Mouse (Mus musculus): ENCODE data around the gene Aldh4a1.

Gene Aldh4a1

DNA sequence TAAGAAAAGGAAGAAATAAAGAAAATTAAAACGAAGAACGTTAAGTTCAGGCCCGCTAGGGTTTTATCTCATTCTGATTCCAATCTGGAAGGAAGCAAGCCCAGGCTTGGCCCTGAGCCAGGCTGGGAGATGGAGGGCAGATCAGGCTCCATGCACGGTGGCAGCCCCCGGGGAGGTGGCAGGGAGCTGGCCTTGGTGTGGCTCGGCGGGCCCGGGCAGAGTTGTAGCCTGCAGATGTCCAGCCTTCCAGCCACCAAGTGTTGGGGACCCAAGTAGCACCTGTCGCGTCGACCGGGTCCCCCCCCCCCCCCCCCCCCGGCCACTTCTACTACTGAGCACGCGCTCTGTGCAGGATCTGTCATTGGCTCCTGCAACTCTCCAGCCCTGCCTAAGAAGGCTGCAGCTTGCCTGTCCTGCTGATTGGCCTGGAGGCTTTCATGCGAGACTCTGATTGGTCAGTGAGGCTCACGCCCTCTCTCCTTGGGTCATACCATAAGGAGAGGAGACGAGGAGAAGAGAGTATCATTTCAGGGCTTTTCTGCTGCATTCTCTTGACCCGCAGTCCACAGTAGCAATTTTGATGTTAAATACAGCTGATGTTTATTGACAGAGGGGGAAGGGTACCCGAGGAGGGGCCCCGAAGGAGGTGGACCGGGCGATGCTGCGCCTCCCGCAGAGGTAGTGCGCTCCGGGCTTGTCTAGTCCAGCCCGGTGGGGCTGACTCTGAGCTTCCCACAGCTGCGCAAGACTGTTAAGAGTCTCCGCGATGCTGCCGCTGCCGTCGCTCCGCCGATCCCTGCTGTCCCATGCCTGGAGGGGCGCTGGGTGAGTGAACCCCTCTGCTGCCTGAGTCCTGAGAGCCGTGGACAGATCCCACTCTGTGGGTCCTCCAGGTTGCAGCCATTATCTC, at the start of gene Aldh4a1:
Aldh4a1 (plus strand) TSS at position 494 of the 910 bp plus-strand sequence.
- peak; percentile 90 for DNase-seq (ENCODE audit: low spot score)

DNA sequence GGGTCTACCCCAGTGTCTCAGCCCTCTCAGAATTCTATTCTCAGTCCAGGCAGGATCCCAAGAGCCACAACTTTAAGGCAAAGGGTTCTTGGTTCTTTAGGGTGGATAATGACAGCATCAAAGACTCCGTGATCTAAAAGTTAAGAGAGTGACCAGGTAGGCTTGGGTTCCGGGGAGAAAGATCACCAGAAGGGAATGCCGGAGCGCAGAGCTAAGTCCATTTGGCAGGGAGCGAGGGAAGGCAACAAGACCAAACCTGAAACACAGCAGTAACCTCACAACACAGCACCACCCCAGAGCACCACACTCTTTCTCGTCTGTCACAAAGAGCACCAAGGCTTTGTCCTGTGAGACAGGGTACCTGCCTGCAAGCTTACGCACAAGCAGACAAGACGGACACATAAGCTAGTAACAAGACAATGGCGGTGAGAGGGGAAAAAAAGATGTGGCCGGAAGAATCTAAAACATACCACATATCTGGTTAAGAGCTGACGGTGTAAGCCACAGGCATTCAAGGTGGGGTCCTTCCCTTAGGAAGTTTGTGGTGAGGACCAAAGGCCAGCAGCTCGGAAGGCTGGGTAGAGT, 49.6 kb upstream of the Aldh4a1 start:
- no peak for DNase-seq (ENCODE audit: low spot score)

DNA sequence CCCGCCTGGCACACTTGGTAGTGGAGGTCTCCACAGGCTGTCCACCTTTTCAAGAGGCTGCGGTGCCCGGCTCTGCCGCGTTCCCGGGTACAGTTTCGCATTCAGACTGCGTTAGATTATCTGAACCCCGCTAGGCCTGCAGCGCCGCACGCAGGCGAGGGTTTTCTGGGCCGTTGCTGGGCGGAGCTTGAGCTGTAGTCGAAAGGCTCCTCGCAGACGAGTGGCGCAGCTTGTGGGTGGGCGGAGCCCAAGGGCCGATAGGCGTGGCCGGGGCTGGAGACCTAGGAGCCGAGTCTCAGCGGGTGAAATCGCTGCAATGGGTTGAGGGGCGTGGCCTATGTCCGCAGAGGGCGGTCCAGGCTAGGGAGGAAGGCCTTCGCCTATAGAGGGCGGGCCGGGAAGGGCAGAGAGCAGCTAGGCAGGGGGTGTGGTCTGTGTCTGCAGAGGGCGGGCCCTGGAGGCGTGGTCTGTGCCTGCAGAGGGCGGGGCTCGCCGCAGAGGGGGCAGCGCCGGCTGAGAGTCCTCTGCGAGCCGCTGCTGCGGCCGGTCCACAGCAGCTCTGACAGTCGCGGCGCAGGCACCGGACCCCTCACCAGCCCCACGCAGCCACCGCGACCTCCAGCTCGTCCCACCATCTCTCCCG, 48.4 kb upstream of the Aldh4a1 start:
- peak; percentile 100 for DNase-seq (ENCODE audit: low spot score)

DNA sequence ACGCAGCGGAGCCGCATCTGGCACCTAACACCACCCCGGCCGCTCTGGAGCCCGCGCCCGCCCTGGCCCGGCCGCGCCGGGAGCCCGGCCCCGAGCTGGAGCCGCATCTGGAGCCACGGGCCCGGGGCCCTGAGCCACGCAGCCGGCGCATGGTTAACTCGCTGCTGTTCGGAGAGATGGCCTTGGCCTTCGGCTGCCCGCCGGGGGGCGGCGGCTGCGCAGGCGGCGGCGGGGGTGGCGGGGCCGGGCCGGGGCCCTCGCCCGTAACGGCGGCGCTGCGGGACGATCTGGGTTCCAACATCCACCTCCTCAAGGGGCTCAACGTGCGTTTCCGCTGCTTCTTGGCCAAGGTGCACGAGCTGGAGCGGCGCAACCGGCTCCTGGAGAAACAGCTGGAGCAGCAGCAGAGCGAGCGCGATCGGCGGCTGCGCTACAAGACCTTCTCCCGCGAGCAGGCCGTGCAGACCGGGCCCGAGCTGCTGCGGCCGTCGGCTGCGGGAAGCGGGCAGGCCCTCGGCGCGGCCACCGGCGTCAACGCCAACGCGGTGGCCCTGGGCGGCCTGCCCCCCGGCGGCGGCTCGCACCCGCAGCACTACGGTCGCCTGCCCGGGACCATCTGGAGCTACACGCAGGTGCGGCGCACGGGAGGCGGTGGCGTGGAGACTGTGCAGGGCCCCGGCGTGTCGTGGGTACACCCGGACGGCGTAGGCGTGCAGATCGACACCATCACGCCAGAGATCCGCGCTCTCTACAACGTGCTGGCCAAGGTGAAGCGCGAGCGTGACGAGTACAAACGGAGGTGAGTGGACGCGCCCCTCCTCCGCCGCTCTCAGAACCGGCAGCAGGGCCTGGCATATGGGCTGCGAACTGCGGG, 47.6 kb upstream of the Aldh4a1 start:
- DNase-seq (ENCODE audit: low spot score): peak; percentile 36

DNA sequence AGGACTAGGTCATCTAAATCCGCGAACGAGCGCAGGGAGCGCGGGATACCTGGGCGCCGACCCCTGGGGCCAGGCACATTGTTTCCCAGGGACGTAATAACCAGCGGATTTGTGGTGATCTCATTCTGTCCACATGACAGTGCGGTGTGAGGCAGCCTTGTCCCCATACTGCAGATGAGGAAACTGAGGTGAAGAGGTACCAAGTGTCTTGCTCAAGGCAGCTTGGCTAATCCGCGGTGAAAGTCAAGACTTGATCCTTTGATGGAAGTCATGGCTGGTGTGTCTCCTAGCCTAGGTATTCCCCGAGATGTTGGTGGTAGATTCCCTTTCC, 47.0 kb upstream of the Aldh4a1 start:
- no peak for DNase-seq (ENCODE audit: low spot score)

DNA sequence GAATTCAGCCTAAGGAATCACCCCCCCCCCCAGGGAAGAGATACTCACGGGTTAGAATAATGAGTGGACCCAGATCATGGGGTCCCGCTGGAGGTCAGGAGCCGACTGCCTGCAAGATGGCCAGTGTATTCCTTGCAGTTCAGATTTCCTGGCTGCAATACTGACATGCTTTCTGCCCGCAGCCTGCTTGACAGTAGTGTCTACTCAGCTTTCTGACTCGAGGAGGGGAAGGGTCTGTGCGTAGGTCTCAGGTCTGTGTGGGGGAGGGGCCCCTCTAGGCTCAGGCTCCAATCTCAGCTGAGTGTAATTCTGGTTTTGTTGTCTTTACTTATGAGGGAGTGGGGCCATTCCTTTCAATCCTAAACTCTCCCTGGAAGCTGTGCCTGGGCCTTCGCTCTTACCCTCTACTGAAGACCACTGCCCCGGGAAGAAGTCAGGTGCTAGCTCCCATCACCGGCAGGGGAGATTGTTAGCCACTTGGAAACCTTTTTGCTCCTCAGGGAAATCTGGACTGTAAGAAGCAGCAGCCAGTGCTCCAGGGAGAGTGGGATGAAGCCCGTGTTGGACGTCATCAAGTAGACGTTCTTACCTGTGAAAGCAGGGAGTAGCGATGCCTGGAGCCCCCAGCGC, 46.3 kb upstream of the Aldh4a1 start:
- no peak for DNase-seq (ENCODE audit: low spot score)

DNA sequence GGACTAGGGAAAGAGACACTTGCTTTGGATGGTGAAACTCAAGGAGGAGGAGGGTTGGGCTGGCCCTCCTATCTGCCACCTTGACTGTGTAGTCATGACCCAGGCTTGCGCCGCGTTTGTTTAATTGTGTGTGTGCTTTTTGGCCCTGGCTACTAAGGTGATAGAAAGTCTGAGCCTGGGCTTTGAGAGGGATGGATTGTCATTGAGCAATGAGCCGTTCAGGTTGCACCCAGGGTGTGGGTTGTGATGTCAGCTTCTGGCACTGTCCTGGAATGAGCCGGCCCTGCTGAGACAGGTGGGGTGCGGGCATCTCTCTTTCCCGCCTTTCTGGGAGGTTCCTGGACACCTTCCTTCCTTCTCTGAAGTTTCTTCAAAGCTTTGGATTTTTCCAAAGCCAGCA, 45.7 kb upstream of the Aldh4a1 start:
- DNase-seq (ENCODE audit: low spot score): no peak

DNA sequence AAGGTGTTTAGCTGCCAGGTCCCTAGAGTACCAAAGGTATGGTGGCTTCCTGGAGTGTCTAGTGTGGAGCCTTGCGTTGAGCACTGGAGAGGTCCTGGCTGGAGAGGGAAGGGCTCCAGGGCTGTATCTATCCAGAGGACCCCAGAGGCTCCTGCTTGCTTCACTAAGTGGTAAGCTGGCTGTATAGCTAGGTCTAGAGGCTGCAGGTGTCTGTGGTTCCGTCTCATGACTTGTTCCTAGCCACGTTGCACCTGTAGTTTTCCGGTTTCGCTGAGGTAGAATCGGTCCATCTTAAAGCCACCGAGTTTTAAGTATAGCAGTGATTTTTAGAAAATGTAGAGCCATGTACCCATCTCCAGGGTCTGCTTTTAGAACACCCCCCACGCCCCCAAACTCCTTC, 44.3 kb upstream of the Aldh4a1 start:
- DNase-seq (ENCODE audit: low spot score): no peak

DNA sequence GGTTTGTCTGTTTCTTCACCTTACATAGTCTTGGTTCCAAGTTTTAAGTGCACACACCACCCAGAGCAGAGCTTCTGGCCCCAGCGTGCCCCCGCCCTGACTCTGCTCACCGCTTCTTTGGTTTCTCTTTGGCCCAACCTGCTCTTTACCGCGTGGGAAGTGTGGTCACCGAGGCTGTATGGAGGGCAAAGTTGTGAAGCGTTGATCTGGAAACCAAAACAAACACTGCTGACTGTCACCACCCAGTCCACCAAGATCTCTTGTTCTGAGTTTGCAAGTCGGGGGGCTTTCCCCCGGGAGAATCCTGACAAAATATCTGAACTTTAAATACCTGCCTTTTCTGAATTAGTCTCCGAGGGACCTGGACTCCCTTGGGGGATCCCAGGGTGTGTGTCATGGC, 43.7 kb upstream of the Aldh4a1 start:
- DNase-seq (ENCODE audit: low spot score): no peak

DNA sequence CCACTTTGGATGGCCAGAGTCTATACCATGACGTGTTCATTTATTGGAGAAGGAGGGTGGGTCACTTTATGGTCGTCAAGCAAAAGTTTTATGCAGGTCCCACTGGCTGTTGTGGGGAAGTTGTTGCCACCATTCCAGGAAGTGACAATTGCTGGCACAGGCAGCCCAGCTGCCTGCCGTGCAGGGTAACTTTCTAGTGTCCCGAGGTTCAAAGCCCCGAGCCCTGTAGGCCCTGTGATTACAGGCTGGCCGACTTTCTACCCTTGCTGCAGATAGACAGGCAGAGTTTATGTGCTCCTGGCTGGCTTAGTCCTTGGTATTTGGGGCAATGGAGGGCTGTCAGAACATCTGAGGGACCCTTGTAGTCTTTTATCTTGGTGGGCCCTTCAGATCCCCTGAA, 43.2 kb upstream of the Aldh4a1 start:
- no peak for DNase-seq (ENCODE audit: low spot score)

DNA sequence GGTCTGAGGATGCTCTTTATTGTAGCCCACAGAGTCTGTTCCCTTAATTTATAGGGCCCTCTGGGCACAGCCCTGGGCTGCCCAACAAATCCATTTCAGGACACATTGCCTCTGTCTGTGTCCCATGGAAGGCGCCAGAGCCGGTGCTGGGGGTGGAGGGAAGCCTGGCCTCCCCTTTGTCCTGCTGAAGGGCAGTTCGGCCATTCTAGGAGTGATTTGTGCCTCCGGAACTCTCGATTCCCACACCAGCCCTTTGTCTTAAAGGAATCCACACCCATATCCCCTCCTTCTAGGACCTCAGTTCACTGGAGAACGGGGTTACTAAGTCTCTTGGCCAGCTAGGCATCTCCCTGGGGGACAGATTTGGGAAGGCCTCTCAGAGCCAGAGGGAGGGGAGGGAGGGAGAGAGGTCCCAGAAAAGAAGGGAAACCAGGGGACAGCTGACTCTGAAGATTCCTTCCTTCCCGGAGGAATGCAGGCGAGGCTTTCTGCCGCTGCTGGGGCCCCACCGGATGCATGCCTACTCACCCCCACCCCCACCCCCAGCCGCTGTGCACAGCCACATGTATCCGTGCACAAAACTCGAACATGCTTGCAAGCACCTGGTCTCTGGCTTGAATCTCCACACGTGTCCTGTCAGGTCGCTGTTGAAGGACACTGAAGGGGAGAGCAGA, 41.9 kb upstream of the Aldh4a1 start:
- DNase-seq (ENCODE audit: low spot score): no peak

DNA sequence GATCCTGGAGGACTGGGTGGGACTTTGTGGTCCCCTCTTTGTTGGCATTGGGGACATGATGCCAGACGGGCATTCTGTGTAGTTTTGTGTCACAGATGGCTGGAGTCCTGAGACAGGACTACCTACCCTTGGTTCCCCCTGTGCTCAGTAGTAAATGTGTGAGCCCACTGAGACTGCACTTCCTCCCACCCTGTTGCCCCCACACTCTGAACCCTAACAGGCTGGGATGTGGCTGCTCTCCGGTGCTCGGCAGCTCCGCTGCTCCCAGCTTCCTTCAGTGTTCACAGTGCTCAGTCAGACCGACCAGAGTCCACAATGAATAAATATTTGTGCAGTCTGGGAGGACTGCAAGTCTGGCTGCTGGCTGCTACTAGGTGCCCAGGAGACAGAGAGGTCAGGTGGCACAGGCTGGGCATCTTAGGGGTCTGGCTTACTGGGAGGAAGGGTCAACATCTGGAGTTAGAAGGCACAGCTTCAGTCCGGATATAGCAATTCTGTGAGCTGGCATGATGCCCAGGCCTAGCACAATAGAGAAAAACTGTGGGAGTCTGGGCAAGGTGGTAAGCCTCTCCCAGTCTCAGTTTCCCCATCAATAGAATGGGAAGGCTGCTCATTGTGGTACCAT, 41.1 kb upstream of the Aldh4a1 start:
- DNase-seq (ENCODE audit: low spot score): no peak

DNA sequence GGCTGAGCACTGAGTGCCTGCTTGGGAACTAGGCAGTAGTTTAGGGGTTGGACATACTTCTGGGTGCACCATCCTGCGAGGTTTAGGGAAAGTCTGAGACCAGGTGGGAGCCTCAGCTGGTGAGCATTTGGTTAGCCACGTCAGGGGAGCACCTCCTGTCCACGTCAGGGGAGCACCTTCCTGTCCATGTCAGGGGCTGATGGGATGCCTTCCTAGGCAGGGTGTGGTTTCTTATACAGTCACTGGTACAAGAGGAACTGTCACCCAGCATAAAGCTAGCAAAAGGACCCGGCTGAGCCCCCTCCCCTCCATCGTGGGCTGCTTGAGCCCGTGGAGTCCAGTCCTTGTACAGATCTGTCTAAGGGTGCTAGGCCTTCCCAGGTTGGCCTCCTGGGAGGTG, 40.3 kb upstream of the Aldh4a1 start:
- DNase-seq (ENCODE audit: low spot score): no peak

DNA sequence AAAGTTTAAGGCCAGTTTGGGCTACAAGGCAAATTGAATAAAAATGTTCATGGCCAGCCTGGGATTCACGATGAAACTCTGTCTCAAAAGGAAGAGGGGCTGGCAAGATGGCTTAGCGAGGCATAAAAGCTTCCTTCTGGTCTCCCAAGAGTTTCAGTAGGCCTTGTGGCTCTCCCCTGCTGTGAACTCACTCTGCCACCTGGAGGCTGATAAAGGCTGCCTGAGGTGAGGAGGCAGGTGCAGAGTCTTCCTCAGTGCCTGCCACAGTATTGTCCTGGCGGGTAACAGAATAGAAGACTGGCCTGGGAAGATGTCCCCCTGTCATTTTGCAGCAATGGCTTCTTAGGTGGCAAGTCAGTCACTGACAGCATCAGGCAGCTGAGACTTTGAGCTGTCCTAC, 39.8 kb upstream of the Aldh4a1 start:
- DNase-seq (ENCODE audit: low spot score): no peak

DNA sequence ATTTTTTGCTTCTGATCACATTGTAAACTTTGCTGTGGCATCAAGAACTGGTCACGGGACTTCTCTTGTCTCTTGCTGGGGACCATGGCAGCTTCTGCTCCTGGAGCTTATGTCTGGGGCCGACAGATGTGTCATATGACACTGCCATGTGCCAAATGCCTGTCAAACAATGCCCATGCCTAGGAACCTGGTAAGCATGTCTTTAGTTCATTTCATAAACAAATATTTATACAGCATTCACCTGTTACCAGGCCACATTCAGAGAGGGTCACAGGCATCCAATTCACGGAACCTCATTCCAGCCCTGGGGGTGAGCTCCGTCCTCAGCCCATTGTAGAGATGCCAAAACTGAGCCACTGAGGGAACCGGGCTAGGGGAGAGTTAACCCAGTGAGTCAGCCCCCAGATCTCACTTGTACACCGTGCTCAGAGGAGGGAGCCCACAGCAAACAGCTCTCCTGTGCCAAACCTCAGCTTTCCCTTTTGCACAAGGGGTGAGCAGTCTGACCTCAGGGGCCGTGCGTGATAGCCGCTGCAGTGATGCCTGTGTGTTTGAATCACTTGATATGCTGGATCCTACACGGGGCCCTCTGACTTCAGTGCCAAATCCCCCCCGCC, 38.9 kb upstream of the Aldh4a1 start:
- no peak for DNase-seq (ENCODE audit: low spot score)

DNA sequence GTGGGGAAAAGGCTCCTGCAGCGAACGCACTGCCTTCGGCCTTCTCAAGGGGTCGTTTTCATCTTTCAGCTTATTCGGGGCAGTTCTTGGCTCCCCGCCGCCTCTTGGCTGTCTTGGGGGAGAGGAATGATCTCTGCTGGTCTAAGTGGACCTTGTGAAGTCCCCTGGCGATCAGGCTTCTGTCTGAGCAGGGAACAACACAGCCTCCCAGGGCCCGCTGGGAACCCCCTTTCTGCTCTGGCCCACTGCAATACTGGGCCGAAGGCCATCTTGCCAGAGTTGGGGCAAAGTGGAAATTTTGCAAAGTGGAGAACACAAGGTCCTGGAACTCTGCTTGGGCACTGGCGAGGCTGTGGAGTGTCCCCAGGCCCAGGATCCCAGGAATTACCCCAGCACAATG, 38.0 kb upstream of the Aldh4a1 start:
- DNase-seq (ENCODE audit: low spot score): no peak

DNA sequence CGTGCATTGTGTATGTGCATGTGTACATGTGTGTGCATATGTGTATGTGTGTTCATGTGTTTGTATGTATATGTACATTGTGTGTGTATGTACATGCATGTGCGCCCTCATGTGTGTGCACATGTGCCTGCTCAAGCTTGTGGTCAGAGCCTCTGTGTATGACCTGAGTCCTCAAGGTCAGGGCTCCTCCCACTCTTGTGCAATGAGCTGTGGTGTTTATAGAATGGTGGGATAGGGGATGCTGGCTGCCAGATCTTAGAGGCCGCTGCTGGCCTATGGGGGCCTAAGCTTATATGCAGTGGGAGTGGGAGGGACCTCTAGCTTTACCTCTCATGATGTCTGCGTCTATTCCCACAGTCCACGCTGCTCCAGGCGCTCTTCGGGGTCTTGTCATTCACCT, 37.0 kb upstream of the Aldh4a1 start:
- no peak for DNase-seq (ENCODE audit: low spot score)

DNA sequence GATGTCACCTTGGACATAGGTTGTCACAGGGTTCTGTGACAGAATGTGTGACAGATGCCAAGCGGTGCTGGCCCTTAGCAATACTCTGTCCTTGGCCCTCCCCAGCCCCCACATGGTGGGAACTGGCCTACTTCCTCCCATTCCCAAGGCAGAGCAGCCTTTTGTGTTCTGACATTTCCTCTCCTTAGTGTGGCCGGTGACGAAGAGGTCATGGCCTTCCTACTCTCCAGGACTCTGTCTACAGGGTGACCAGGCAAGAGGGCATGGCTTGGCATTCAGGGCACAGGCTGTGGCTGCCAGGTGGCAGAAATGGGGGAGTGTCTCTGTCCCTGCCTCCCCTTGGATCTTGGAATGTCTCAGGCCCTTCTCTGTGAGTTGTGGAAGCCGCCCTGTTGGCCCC, 35.3 kb upstream of the Aldh4a1 start:
- DNase-seq (ENCODE audit: low spot score): no peak

DNA sequence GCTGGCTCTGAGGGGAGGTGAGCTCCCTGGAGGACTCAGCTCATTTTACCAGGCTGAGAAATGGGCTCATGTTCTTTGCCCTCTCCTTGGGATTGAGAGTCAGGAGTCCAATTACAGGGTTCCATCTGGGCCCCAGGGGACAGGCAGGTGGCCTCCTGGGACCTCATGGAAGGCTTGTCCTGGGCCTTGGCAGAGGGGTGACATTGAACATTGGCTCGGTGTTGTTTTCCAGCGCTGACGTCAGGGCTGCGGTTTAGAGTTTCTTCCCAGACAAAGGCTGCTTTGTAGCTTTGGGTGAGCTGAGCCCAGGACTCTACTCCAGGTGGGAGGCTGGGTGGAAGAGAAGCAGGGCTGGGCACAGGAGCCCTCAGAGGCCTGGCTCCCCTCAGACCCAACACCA, 34.9 kb upstream of the Aldh4a1 start:
- DNase-seq (ENCODE audit: low spot score): no peak

DNA sequence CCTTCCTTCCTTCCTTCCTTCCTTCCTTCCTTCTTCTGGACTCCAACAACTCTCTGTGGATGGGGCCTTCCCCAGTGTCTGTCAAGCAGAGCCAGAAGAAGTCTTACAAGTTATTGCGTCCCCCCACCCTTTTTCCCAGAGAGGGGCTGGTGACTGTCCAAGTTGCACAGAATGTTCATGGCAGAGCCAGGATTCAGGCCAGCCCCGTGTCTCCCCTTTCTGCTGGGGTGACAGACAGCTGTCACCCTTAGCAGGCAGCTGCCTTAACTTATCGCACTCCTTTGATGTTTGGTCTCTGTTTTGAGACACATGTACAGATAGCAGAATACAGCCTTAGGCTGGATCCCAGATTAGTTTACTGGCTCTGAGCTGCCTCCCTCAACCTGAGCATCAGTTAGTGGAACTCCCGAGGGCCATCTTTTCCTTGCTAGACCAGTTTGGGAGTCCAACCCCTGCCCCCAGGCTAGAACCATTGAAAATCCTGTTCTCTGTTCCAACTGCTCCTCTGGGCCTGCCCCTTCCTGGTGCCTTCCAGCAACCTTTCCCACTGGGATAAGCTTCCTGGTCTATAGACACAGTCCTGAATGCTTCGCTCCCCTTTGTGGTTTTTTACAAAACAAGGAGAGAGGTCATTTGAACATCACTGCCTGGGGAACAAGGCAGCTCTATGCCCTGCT, 33.2 kb upstream of the Aldh4a1 start:
- no peak for DNase-seq (ENCODE audit: low spot score)

Measured in urinary bladder, postnatal 14 days (tissue).